Mouse (Mus musculus): ENCODE measurements around the gene Acap1. TPM values are rescaled to one million over a fixed set of nuclear protein-coding genes. Genes with fewer than 3 reads are reported as not detected.
A peak's percentile ranks its signal among the peaks of the same experiment; 100 is the strongest.
"Not testable (repeated sequence)": the region's sequence is repeated elsewhere in the genome, so short reads cannot be mapped to it uniquely, and the experiment has no call there.

Acap1 gene
- polyA plus RNA-seq, 1 experiment from 2014 or later, result 5.1 TPM

GRCm38 (mm10) chr11:69876867-69877266 is 18.5 kb downstream of the Acap1 start:
- H3K9ac ChIP-seq (ENCODE audit: low read length), result 0 out of 2 replicates have a peak overlapping the region, but pooled peaks have one; percentile 6
- H3K27ac ChIP-seq (ENCODE audit: low read length), result peak overlapping the region; percentile 92
- no peak overlapping the region for H3K4me3 ChIP-seq (replicated peaks; ENCODE audit: low read length)
- H3K4me2 ChIP-seq (ENCODE audit: low read depth, low read length), result peak overlapping the region; percentile 36
- peaks cover 48% of the 10 kb centered on the region for H3K4me1 ChIP-seq (ENCODE audit: control insufficient read depth, insufficient read depth, low read length)
- H3K9me3 ChIP-seq (replicated peaks; ENCODE audit: control insufficient read depth, low read length), result no peaks in the 10 kb centered on the region
- WGBS, result 8% methylated on average over 12 of the region's 12 CpGs
- no peaks in the 10 kb centered on the region for H3K36me3 ChIP-seq (ENCODE audit: control insufficient read depth, insufficient read depth, low read length)
- no peaks in the 10 kb centered on the region for H3K27me3 ChIP-seq (ENCODE audit: control insufficient read depth, insufficient read depth, low read length)
- peak; percentile 22; the same call in 1 of the 2 replicates for ATAC-seq (ENCODE audit: insufficient read depth, low FRiP score)

- H3K9me3 ChIP-seq (replicated peaks; ENCODE audit: control insufficient read depth, low read length), result no peaks in the 10 kb centered on the region
- H3K9ac ChIP-seq (ENCODE audit: low read length), result peak overlapping the region; percentile 6; the same call in 1 of the 2 replicates
- ATAC-seq (ENCODE audit: insufficient read depth, low FRiP score), result no peak
- no peaks in the 10 kb centered on the region for H3K36me3 ChIP-seq (ENCODE audit: control insufficient read depth, insufficient read depth, low read length)
- H3K27me3 ChIP-seq (ENCODE audit: control insufficient read depth, insufficient read depth, low read length), result no peaks in the 10 kb centered on the region
- peaks cover 43% of the 10 kb centered on the region for H3K4me1 ChIP-seq (ENCODE audit: control insufficient read depth, insufficient read depth, low read length)
- H3K27ac ChIP-seq (ENCODE audit: low read length), result peak overlapping the region; percentile 92
- no peak overlapping the region for H3K4me3 ChIP-seq (replicated peaks; ENCODE audit: low read length)
- H3K4me2 ChIP-seq (ENCODE audit: low read depth, low read length), result no peak overlapping the region
- 47% methylated on average over 7 of the region's 7 CpGs for WGBS
Measured at GRCm38 (mm10) chr11:69876186-69876585, 19.2 kb downstream of the Acap1 start.

GRCm38 (mm10) chr11:69872451-69872850 is 22.9 kb downstream of the Acap1 start:
- no peaks in the 10 kb centered on the region for H3K27me3 ChIP-seq (ENCODE audit: control insufficient read depth, insufficient read depth, low read length)
- H3K4me1 ChIP-seq (ENCODE audit: control insufficient read depth, insufficient read depth, low read length), result peaks cover 17% of the 10 kb centered on the region
- H3K9me3 ChIP-seq (replicated peaks; ENCODE audit: control insufficient read depth, low read length), result no peaks in the 10 kb centered on the region
- H3K9ac ChIP-seq (ENCODE audit: low read length), result no peak overlapping the region
- H3K4me2 ChIP-seq (ENCODE audit: low read depth, low read length), result no peak overlapping the region
- no peak overlapping the region for H3K27ac ChIP-seq (ENCODE audit: low read length)
- 79% methylated on average over 4 of the region's 4 CpGs for WGBS
- no peak overlapping the region for H3K4me3 ChIP-seq (replicated peaks; ENCODE audit: low read length)
- no peaks in the 10 kb centered on the region for H3K36me3 ChIP-seq (ENCODE audit: control insufficient read depth, insufficient read depth, low read length)
- no peak for ATAC-seq (ENCODE audit: insufficient read depth, low FRiP score)

- Histone ChIP-seq H3K9me3 (replicated peaks; ENCODE audit: control insufficient read depth, low read length) (no peaks in the 10 kb centered on the region), H3K27me3 (ENCODE audit: control insufficient read depth, insufficient read depth, low read length) (no peaks in the 10 kb centered on the region), H3K9ac (ENCODE audit: low read length) (no peak overlapping the region), H3K4me1 (ENCODE audit: control insufficient read depth, insufficient read depth, low read length) (peaks cover 12% of the 10 kb centered on the region; the same call in 1 of the 2 replicates), H3K36me3 (ENCODE audit: control insufficient read depth, insufficient read depth, low read length) (no peaks in the 10 kb centered on the region), H3K4me2 (ENCODE audit: low read depth, low read length) (no peak overlapping the region), H3K4me3 (replicated peaks; ENCODE audit: low read length) (no peak overlapping the region), H3K27ac (ENCODE audit: low read length) (no peak overlapping the region)
- no peak for ATAC-seq (ENCODE audit: insufficient read depth, low FRiP score)
- 83% methylated on average over 7 of the region's 7 CpGs for WGBS
Measured at GRCm38 (mm10) chr11:69871822-69872221, 23.5 kb downstream of the Acap1 start.

- Histone ChIP-seq H3K4me2 (ENCODE audit: low read depth, low read length) (no peak overlapping the region), H3K4me1 (ENCODE audit: control insufficient read depth, insufficient read depth, low read length) (peaks cover 2% of the 10 kb centered on the region; the same call in 1 of the 2 replicates), H3K27me3 (ENCODE audit: control insufficient read depth, insufficient read depth, low read length) (no peaks in the 10 kb centered on the region), H3K9me3 (replicated peaks; ENCODE audit: control insufficient read depth, low read length) (no peaks in the 10 kb centered on the region), H3K4me3 (replicated peaks; ENCODE audit: low read length) (no peak overlapping the region), H3K36me3 (ENCODE audit: control insufficient read depth, insufficient read depth, low read length) (no peaks in the 10 kb centered on the region), H3K9ac (ENCODE audit: low read length) (no peak overlapping the region), H3K27ac (ENCODE audit: low read length) (no peak overlapping the region)
- ATAC-seq (ENCODE audit: insufficient read depth, low FRiP score), result no peak
- WGBS, result 87% methylated on average over 2 of the region's 2 CpGs
Measured at GRCm38 (mm10) chr11:69870289-69871069, 24.9 kb downstream of the Acap1 start.

- Histone ChIP-seq H3K4me1 (ENCODE audit: control insufficient read depth, insufficient read depth, low read length) (no peaks in the 10 kb centered on the region), H3K9me3 (replicated peaks; ENCODE audit: control insufficient read depth, low read length) (no peaks in the 10 kb centered on the region), H3K4me3 (replicated peaks; ENCODE audit: low read length) (no peak overlapping the region), H3K27ac (ENCODE audit: low read length) (no peak overlapping the region), H3K4me2 (ENCODE audit: low read depth, low read length) (no peak overlapping the region), H3K36me3 (ENCODE audit: control insufficient read depth, insufficient read depth, low read length) (no peaks in the 10 kb centered on the region), H3K9ac (ENCODE audit: low read length) (no peak overlapping the region), H3K27me3 (ENCODE audit: control insufficient read depth, insufficient read depth, low read length) (no peaks in the 10 kb centered on the region)
- 57% methylated on average over 9 of the region's 9 CpGs for WGBS
- ATAC-seq (ENCODE audit: insufficient read depth, low FRiP score), result no peak
Measured at GRCm38 (mm10) chr11:69867335-69867734, 28.0 kb downstream of the Acap1 start.

GRCm38 (mm10) chr11:69865561-69865960 is 29.8 kb downstream of the Acap1 start:
- H3K27me3 ChIP-seq (ENCODE audit: control insufficient read depth, insufficient read depth, low read length), result no peaks in the 10 kb centered on the region
- no peak overlapping the region for H3K27ac ChIP-seq (ENCODE audit: low read length)
- ATAC-seq (ENCODE audit: insufficient read depth, low FRiP score), result no peak
- H3K9ac ChIP-seq (ENCODE audit: low read length), result no peak overlapping the region
- no peaks in the 10 kb centered on the region for H3K4me1 ChIP-seq (ENCODE audit: control insufficient read depth, insufficient read depth, low read length)
- H3K4me3 ChIP-seq (replicated peaks; ENCODE audit: low read length), result no peak overlapping the region
- 81% methylated on average over 9 of the region's 9 CpGs for WGBS
- H3K9me3 ChIP-seq (replicated peaks; ENCODE audit: control insufficient read depth, low read length), result no peaks in the 10 kb centered on the region
- H3K36me3 ChIP-seq (ENCODE audit: control insufficient read depth, insufficient read depth, low read length), result no peaks in the 10 kb centered on the region
- no peak overlapping the region for H3K4me2 ChIP-seq (ENCODE audit: low read depth, low read length)

GRCm38 (mm10) chr11:69864138-69864860 is 31.0 kb downstream of the Acap1 start:
- no peak overlapping the region for H3K27ac ChIP-seq (ENCODE audit: low read length)
- no peak overlapping the region for H3K9ac ChIP-seq (ENCODE audit: low read length)
- H3K9me3 ChIP-seq (replicated peaks; ENCODE audit: control insufficient read depth, low read length), result no peaks in the 10 kb centered on the region
- no peaks in the 10 kb centered on the region for H3K27me3 ChIP-seq (ENCODE audit: control insufficient read depth, insufficient read depth, low read length)
- no peak for ATAC-seq (ENCODE audit: insufficient read depth, low FRiP score)
- 43% methylated on average over 8 of the region's 8 CpGs for WGBS
- no peak overlapping the region for H3K4me2 ChIP-seq (ENCODE audit: low read depth, low read length)
- no peaks in the 10 kb centered on the region for H3K36me3 ChIP-seq (ENCODE audit: control insufficient read depth, insufficient read depth, low read length)
- H3K4me3 ChIP-seq (replicated peaks; ENCODE audit: low read length), result no peak overlapping the region
- H3K4me1 ChIP-seq (ENCODE audit: control insufficient read depth, insufficient read depth, low read length), result no peaks in the 10 kb centered on the region

GRCm38 (mm10) chr11:69863729-69864128 is 31.6 kb downstream of the Acap1 start:
- not testable (repeated sequence) for H3K4me3 ChIP-seq (replicated peaks; ENCODE audit: low read length); H3K27me3 ChIP-seq (ENCODE audit: control insufficient read depth, insufficient read depth, low read length); H3K36me3 ChIP-seq (ENCODE audit: control insufficient read depth, insufficient read depth, low read length); ATAC-seq (ENCODE audit: insufficient read depth, low FRiP score); H3K9ac ChIP-seq (ENCODE audit: low read length); H3K9me3 ChIP-seq (replicated peaks; ENCODE audit: control insufficient read depth, low read length); H3K4me1 ChIP-seq (ENCODE audit: control insufficient read depth, insufficient read depth, low read length); H3K27ac ChIP-seq (ENCODE audit: low read length); H3K4me2 ChIP-seq (ENCODE audit: low read depth, low read length)
- 69% methylated on average over 3 of the region's 3 CpGs for WGBS
